Mouse (Mus musculus) midbrain, postnatal 0 days (tissue): ENCODE results near the gene Acad10. TPM values are rescaled to one million over a fixed set of nuclear protein-coding genes. Genes with fewer than 3 reads are reported as not detected.
"Not testable (repeated sequence)": the region's sequence is repeated elsewhere in the genome, so short reads cannot be mapped to it uniquely, and the experiment has no call there.

Experiments
- ATAC-seq: fragments of 200-750 bp; cut with Nextera tagmentation; 2 replicates; pipeline ENCODE4 v1.8.0; 2017; ENCODE audit warnings: moderate number of reproducible peaks, mild to moderate bottlenecking, moderate TSS enrichment, moderate library complexity; ENCODE audit not compliant: low FRiP score
- DNase-seq: peaks from one replicate; pipeline ENCODE4 v3.0.0-alpha.2; 2015; ENCODE audit warnings: low spot score
- H3K27ac ChIP-seq: fragments of 300-500 bp; sonication (generic); 2 replicates; pipeline ENCODE4 v1.5.1; 2014; ENCODE audit warnings: low read depth, mild to moderate bottlenecking, low read length, mixed read lengths
- H3K27me3 ChIP-seq: fragments of 300-500 bp; sonication (generic); 2 replicates; pipeline ENCODE4 v1.6.1; 2014; ENCODE audit warnings: low read length, control low read depth, mixed read lengths; ENCODE audit not compliant: insufficient read depth
- H3K36me3 ChIP-seq: fragments of 300-500 bp; sonication (generic); 2 replicates; pipeline ENCODE4 v1.6.1; 2014; ENCODE audit warnings: low read length, control low read depth, mixed read lengths; ENCODE audit not compliant: insufficient read depth
- H3K4me1 ChIP-seq: fragments of 300-500 bp; sonication (generic); 2 replicates; pipeline ENCODE4 v1.6.1; 2014; ENCODE audit warnings: mild to moderate bottlenecking, control low read depth, antibody characterized with exemption, low read length, mixed read lengths; ENCODE audit not compliant: insufficient read depth
- H3K4me2 ChIP-seq: fragments of 300-500 bp; sonication (generic); 2 replicates; pipeline ENCODE4 v1.6.1; 2014; ENCODE audit warnings: low read depth, mild to moderate bottlenecking, low read length, mixed read lengths; ENCODE audit not compliant: poor library complexity, severe bottlenecking
- H3K4me3 ChIP-seq: fragments of 300-500 bp; sonication (generic); 2 replicates; pipeline ENCODE4 v1.5.1; 2014; ENCODE audit warnings: low read depth, mild to moderate bottlenecking, low read length, moderate library complexity
- H3K9ac ChIP-seq: fragments of 300-500 bp; sonication (generic); replicated peaks from 2 replicates; pipeline ENCODE4 v1.6.1; 2014; ENCODE audit warnings: mild to moderate bottlenecking, low read length, moderate library complexity, mixed read lengths; ENCODE audit not compliant: poor library complexity, severe bottlenecking
- H3K9me3 ChIP-seq: fragments of 300-500 bp; sonication (generic); 2 replicates; pipeline ENCODE4 v1.6.1; 2016; ENCODE audit warnings: low read length, control low read depth
- CTCF ChIP-seq: IDR thresholded peaks from 2 replicates; pipeline ENCODE4 v1.5.1; 2016; ENCODE audit warnings: antibody characterized with exemption, mild to moderate bottlenecking
- WGBS: fragments of 180-500 bp; shearing (Covaris S2); extraction: QIAGEN DNeasy Blood & Tissue Kit; methylation state at CpG from one replicate; pipeline ENCODE4 v1.1.7; 2014; 5-methylcytosine and 5-hydroxymethylcytosine counted together
- polyA plus RNA-seq: library from polyadenylated mRNA; unstranded; fragments of >200 nt; fragmentation: Nextera tagmentation; extraction: Ambion mirVana; gene quantifications from 2 replicates; pipeline ENCODE4 v1.2.1, GENCODE M21; 2015
- total RNA-seq: library from RNA; depleted of rRNA; stranded (reverse); fragments of >200 nt; gene quantifications from 2 replicates; pipeline ENCODE4 v1.2.3, GENCODE M21; 2014

Gene Acad10
- total and polyA plus RNA-seq, 2 experiments from 2014 or later: 1.4 to 1.7 TPM

DNA sequence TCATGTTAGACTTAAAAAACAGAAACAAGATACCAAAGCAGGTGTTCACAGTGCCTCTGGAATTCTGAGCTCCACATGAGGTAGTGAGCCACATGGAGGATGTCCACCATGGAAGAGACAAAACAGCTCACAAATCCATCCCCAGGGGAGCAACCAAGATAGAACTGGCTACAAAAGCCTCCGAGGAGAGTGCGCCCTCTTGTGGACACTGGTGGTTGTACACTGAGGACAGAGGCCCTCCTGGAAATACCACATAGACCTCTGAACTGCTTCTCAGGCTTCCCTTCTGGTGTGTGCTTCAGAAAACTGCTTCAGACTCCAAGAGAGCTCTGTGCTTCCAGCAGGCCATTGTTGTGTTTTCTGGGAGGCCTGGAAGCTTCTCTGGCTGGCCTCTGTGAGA is 54.2 kb downstream of the Acad10 start:
- Histone ChIP-seq H3K4me2 (no peak overlapping the region), H3K9me3 (no peaks in the 10 kb centered on the region), H3K36me3 (no peaks in the 10 kb centered on the region), H3K9ac (no peak overlapping the region), H3K4me3 (no peak overlapping the region), H3K27me3 (no peaks in the 10 kb centered on the region), H3K27ac (no peak overlapping the region), H3K4me1 (no peaks in the 10 kb centered on the region)
- WGBS: 3% methylated on average over 2 of the region's 2 CpGs
- peak; percentile 80 for TF ChIP-seq CTCF
- DNase-seq: peak; percentile 67
- no peak for ATAC-seq

DNA sequence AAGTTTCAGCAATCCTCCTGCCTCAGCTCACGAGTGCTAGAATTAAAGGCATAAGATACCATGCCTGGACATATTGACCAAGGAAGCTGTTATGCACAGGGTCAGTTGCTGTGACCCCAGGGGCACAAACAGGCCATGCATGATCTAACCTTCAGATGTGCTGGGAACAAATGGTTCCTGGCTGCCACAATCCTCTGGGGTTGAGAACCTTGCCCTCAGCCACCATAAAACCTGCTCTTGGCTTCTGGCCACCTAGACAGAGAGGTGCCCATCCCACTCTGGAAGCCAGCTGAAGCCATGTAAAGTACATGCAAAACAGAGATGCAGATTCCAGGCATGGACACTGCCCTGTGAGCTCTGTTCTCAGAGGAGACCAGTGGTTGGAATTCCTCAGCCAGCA is 56.5 kb downstream of the Acad10 start:
- not testable (repeated sequence) for H3K9ac ChIP-seq, DNase-seq, H3K4me1 ChIP-seq, H3K4me3 ChIP-seq, H3K27me3 ChIP-seq, ATAC-seq, H3K36me3 ChIP-seq, H3K4me2 ChIP-seq, H3K9me3 ChIP-seq, H3K27ac ChIP-seq
- WGBS: 68% methylated on average over 1 of the region's 1 CpGs

DNA sequence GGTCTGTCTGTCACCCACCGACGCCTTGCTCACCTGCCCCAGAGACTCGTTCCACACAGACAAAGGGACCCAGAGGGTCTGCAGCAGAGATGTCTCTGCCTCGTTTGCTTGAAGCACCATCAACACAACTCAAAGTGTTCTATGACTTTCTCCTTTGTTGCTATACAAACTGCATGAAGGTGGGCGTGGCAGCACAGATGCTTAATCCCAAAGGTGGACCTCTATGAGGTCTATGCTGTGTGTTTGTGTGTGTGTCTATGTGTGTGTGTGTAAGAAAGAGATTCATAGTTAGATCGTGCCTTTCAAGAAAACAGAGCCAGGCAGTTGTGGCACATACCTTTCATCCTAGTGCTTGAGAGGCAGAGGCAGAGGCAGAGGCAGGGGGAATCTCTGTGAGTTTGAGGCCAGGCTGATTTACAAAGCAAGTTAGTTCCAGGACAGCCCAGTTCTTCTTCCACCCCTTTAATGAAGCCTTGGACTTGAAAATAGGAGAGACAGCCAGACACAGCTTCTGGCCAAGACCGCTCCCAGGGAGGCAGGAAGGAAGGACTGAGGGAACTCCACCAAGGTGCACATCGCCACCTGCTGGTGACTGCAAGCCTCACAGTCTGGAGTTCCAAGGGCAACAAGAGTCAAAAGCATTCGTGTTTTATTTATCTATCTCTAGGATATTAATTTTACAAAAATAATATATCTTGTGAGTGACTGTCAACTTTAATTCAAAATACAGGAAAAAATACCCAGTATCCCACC is 58.6 kb downstream of the Acad10 start:
- no peak overlapping the region for H3K27ac ChIP-seq
- no peak overlapping the region for H3K4me2 ChIP-seq
- TF ChIP-seq CTCF: peak; percentile 90
- H3K9ac ChIP-seq: no peak overlapping the region
- no peaks in the 10 kb centered on the region for H3K9me3 ChIP-seq
- H3K27me3 ChIP-seq: no peaks in the 10 kb centered on the region
- ATAC-seq (no peak), DNase-seq (peak; percentile 83)
- no peaks in the 10 kb centered on the region for H3K36me3 ChIP-seq
- 38% methylated on average over 9 of the region's 9 CpGs for WGBS
- H3K4me1 ChIP-seq: no peaks in the 10 kb centered on the region
- H3K4me3 ChIP-seq: no peak overlapping the region

DNA sequence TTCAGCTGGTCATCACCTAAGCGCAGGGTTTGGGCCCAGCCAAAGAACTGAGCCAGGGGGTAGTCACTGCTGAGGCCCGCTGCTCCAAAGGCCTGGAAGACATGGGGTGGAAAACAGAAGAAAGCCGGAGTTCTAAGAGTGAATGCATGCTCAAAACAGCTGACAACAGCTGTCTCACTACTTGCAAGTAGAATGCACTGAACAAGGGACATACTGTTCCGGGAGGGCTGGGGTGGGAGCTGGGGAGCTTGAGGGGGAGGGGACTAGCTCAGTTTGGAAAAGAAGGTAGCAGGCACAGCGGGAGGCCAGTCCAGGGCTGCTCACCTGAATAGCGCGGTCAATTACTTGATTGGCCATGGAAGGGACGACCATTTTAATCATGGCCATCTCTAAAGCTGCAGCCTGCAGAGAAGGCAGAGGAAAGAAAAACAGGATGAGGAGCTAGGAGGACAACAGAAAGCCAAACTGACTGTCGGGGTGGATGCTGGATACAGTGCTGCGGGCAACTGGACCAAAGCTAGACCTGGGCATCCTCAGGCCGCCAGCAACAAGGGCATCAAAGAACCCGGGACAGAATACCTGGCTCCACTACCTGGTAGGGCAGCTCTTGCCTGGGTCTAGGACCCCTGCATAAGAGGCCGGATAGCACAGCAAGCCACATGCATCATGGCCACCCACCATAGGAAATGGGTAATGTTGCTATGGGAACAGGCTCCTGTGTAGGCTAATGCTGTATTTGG is 61.3 kb downstream of the Acad10 start:
- no peak for TF ChIP-seq CTCF
- ATAC-seq (no peak), DNase-seq (no peak)
- Histone ChIP-seq H3K9me3 (no peaks in the 10 kb centered on the region), H3K4me3 (no peak overlapping the region), H3K4me1 (no peaks in the 10 kb centered on the region), H3K4me2 (no peak overlapping the region), H3K27me3 (no peaks in the 10 kb centered on the region), H3K9ac (no peak overlapping the region), H3K36me3 (no peaks in the 10 kb centered on the region), H3K27ac (no peak overlapping the region)
- WGBS: 66% methylated on average over 13 of the region's 13 CpGs

DNA sequence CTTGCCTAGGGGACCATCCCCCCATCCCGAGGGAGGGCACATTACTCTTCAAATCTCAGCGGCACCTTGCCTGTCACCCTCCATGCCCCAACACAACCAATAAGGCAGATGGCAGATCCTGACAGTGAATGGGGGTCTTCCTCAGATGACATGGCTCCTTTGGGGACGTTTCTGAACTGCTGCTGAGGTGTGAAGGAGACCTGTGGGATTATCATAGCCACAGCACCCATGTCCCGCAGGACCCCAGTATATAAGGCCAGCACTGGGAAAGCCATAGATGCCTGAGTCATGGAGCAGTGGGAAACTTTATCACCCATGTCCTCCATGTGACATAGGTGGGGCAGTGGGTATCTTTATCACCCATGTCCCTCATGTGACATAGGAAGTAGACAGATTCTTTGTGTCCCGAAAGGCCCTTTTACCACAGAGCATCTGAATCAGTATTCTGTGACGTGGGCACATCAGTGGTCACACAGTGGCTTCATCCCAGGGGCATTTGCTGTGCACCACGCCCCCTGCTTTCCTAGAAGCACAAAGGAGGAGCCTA is 62.2 kb downstream of the Acad10 start:
- 75% methylated on average over 7 of the region's 7 CpGs for WGBS

DNA sequence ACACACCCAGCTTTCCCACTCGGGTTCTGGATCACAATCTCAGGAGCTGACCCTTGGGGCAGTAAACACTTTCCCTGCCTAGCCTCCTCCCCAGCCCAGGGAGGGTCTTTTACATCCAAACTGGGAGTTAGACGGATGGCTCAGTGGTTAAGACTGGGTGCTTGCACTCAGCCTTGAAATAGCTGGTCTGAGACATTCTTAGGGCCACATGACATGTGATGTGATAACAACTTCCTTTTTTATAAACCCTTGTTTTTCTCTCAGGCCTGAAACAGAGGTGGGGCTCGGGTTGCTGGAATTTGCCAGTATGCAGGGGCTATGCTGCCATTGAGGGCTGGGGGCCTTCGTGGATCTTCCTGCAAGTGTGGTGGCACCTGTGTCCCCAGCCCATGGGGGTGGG is 63.0 kb downstream of the Acad10 start:
- Histone ChIP-seq H3K27ac (no peak overlapping the region), H3K27me3 (no peaks in the 10 kb centered on the region), H3K4me2 (no peak overlapping the region), H3K9me3 (no peaks in the 10 kb centered on the region), H3K36me3 (no peaks in the 10 kb centered on the region), H3K9ac (no peak overlapping the region), H3K4me1 (0 out of 2 replicates have a peak, but pooled peaks cover 3% of the 10 kb centered on the region), H3K4me3 (no peak overlapping the region)
- WGBS: 70% methylated on average over 4 of the region's 4 CpGs
- ATAC-seq (no peak), DNase-seq (no peak)
- TF ChIP-seq CTCF: no peak

More for the DNA sequence above, 62.2 kb downstream of the Acad10 start:
- Histone ChIP-seq H3K36me3 (no peaks in the 10 kb centered on the region), H3K27me3 (no peaks in the 10 kb centered on the region), H3K4me1 (no peaks in the 10 kb centered on the region), H3K9me3 (no peaks in the 10 kb centered on the region), H3K9ac (no peak overlapping the region), H3K4me3 (no peak overlapping the region), H3K27ac (no peak overlapping the region), H3K4me2 (no peak overlapping the region)
- no peak for ATAC-seq
- no peak for DNase-seq
- no peak for TF ChIP-seq CTCF
